Mouse (Mus musculus): ENCODE measurements around the gene 2810021J22Rik.
A peak's percentile ranks its signal among the peaks of the same experiment; 100 is the strongest.

Gene 2810021J22Rik

GRCm38 (mm10) chr11:58916879-58917744, 50.1 kb downstream of the 2810021J22Rik start:
- DNase-seq (ENCODE audit: low read depth, low spot score) = peak; percentile 88

- DNase-seq (ENCODE audit: low read depth, low spot score) = no peak
Observed at GRCm38 (mm10) chr11:58917745-58918366, 50.8 kb downstream of the 2810021J22Rik start, which contains the start of gene Btnl10. Gene Btnl10 (plus strand): TSS chr11:58917908.

- no peak for DNase-seq (ENCODE audit: low read depth, low spot score)
Observed at GRCm38 (mm10) chr11:58918759-58919158, 51.7 kb downstream of the 2810021J22Rik start.

GRCm38 (mm10) chr11:58922420-58922819, 55.4 kb downstream of the 2810021J22Rik start:
- DNase-seq (ENCODE audit: low read depth, low spot score) = no peak

- no peak for DNase-seq (ENCODE audit: low read depth, low spot score)
Observed at GRCm38 (mm10) chr11:58926651-58927050, 59.6 kb downstream of the 2810021J22Rik start.

DNA sequence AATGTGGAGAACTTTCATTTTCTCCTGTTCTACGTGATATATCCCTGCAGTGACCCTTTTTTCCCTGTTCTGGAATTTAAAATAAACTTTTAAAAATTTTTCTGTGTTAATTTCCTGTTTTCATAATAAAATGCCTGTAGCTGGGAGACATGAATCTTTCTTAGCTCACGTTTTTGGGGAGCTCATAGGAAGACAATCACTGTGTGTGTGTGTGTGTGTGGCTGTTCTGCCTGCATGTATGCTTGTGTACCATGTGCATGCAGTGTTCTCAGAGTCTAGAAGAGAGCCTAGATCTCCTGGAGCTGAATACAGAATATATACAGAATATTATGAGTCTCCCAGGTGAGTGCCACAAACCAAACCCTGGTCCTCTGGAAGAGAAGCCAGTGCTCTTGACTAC, 60.0 kb downstream of the 2810021J22Rik start:
- DNase-seq (ENCODE audit: low read depth, low spot score) = no peak

DNA sequence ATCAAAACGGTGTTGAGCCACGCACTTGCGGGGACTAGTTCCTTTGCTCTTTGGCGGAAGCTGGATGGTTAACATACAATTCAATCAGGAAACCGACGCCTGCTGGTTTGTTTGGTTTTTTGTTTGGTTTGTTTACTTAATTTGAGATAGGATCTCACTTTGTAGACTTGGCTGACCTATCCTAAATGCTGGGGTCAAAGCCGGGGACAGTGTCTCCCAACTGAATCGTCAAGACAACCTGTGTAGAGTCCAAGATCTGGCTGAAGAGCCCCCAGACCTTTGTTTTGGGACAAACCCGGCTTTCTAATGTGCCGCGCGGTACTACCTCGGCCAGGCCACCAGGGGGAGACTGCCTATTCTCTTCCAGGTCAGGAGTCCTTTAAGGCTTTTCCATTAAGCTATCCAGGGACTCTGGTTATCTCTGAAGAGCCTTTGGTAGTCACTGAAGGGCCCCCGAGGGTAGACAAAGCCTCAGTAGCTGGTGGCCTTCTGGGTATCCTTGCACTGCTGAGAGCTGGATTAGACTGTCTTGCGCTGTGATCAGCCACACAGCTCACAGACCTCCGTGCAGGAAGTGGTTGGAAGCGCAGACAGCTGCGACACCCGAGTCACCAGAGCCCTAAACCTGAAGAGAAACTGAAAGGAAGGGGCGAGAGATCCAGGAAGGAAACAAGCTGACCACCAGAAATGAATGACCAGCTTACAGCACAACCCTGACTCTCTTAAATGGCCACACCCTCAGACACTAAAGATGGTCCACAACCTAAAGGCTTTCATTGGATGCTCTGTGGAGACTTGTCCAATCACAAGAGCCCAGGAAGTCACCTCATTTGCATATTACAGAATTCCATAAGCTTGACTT, 61.0 kb downstream of the 2810021J22Rik start:
- peak; percentile 43 for DNase-seq (ENCODE audit: low read depth, low spot score)

GRCm38 (mm10) chr11:58929055-58929454, 62.0 kb downstream of the 2810021J22Rik start:
- DNase-seq (ENCODE audit: low read depth, low spot score) = no peak

- DNase-seq (ENCODE audit: low read depth, low spot score) = no peak
Observed at GRCm38 (mm10) chr11:58929641-58930040, 62.6 kb downstream of the 2810021J22Rik start.

- no peak for DNase-seq (ENCODE audit: low read depth, low spot score)
Observed at GRCm38 (mm10) chr11:58930254-58930653, 63.2 kb downstream of the 2810021J22Rik start.

- no peak for DNase-seq (ENCODE audit: low read depth, low spot score)
Observed at GRCm38 (mm10) chr11:58931576-58931975, 64.6 kb downstream of the 2810021J22Rik start.
